Mouse (Mus musculus): Measurements from ENCODE around the gene Arhgef18. TPM values are rescaled to one million over a fixed set of nuclear protein-coding genes. Genes with fewer than 3 reads are reported as not detected.

Gene Arhgef18
- polyA plus RNA-seq, 1 experiment from 2014 or later, result 11.0 TPM

- peak within 1 kb of the TSS; percentile 95 for H3K27ac ChIP-seq
- peaks cover 38% of the 10 kb centered on the region for H3K36me3 ChIP-seq
- DNase-seq (ENCODE audit: low spot score), result peak; percentile 99
- H3K27me3 ChIP-seq (ENCODE audit: insufficient read depth, poor library complexity, severe bottlenecking), result no peaks in the 10 kb centered on the region
- peaks cover 28% of the 10 kb centered on the region for H3K4me1 ChIP-seq (replicated peaks)
- peaks cover 12% of the 10 kb centered on the region for H3K9me3 ChIP-seq
- H3K4me3 ChIP-seq, result peak within 1 kb of the TSS; percentile 83
- WGBS, result under 1% methylated on average over 70 of the region's 70 CpGs
Measured at GRCm38 (mm10) chr8:3500235-3501090, 107.7 kb downstream of the Arhgef18 start, which contains the start of gene Mcoln1. Gene Mcoln1 (plus strand): TSS chr8:3500457.

- Histone ChIP-seq H3K9me3 (no peaks in the 10 kb centered on the region), H3K4me3 (no peak overlapping the region), H3K27ac (no peak overlapping the region), H3K27me3 (ENCODE audit: insufficient read depth, poor library complexity, severe bottlenecking) (no peaks in the 10 kb centered on the region), H3K36me3 (peaks cover 38% of the 10 kb centered on the region), H3K4me1 (replicated peaks) (peaks cover 21% of the 10 kb centered on the region)
- DNase-seq (ENCODE audit: low spot score), result no peak
- 83% methylated on average over 4 of the region's 4 CpGs for WGBS
Measured at GRCm38 (mm10) chr8:3502217-3502616, 109.4 kb downstream of the Arhgef18 start.

Other genes with a start within 250 kb of the Arhgef18 start
- gene Insr, start 113.4 kb upstream of the Arhgef18 start, polyA plus RNA-seq (2016; fragmentation: Nextera tagmentation; extraction: Ambion mirVana), result 28.1 and 30.4 TPM in 2 replicates
- gene A430078G23Rik, start 39.6 kb upstream of the Arhgef18 start, polyA plus RNA-seq (2016; fragmentation: Nextera tagmentation; extraction: Ambion mirVana), result not detected in 2 replicates
- gene Pex11g, start 74.7 kb downstream of the Arhgef18 start, polyA plus RNA-seq (2016; fragmentation: Nextera tagmentation; extraction: Ambion mirVana), result 4.4 TPM in 2 replicates
- not detected in 2 replicates for gene Tex45, start 77.9 kb downstream of the Arhgef18 start, polyA plus RNA-seq (2016; fragmentation: Nextera tagmentation; extraction: Ambion mirVana)
- 74.1 and 98.1 TPM in 2 replicates for gene Zfp358, start 100.1 kb downstream of the Arhgef18 start, polyA plus RNA-seq (2016; fragmentation: Nextera tagmentation; extraction: Ambion mirVana)
- gene Mcoln1, start 107.5 kb downstream of the Arhgef18 start, polyA plus RNA-seq (2016; fragmentation: Nextera tagmentation; extraction: Ambion mirVana), result 63.4 and 73.9 TPM in 2 replicates
- gene Pnpla6, start 122.4 kb downstream of the Arhgef18 start, polyA plus RNA-seq (2016; fragmentation: Nextera tagmentation; extraction: Ambion mirVana), result 22.4 and 23.1 TPM in 2 replicates
- gene C330021F23Rik, start 175.0 kb downstream of the Arhgef18 start, polyA plus RNA-seq (2016; fragmentation: Nextera tagmentation; extraction: Ambion mirVana), result 6.1 and 8.3 TPM in 2 replicates
- 12.4 and 15.4 TPM in 2 replicates for gene Camsap3, start 194.3 kb downstream of the Arhgef18 start, polyA plus RNA-seq (2016; fragmentation: Nextera tagmentation; extraction: Ambion mirVana)
- gene Xab2, start 228.3 kb downstream of the Arhgef18 start, polyA plus RNA-seq (2016; fragmentation: Nextera tagmentation; extraction: Ambion mirVana), result 71.6 and 74.6 TPM in 2 replicates
- 97.8 and 115 TPM in 2 replicates for gene Pet100, start 228.5 kb downstream of the Arhgef18 start, polyA plus RNA-seq (2016; fragmentation: Nextera tagmentation; extraction: Ambion mirVana)
- gene Pcp2, start 232.5 kb downstream of the Arhgef18 start, polyA plus RNA-seq (2016; fragmentation: Nextera tagmentation; extraction: Ambion mirVana), result 0.22 TPM in 1 of 2 replicates, not detected in the other
- 38.7 and 44.1 TPM in 2 replicates for gene Stxbp2, start 237.9 kb downstream of the Arhgef18 start, polyA plus RNA-seq (2016; fragmentation: Nextera tagmentation; extraction: Ambion mirVana)